Mouse (Mus musculus) megakaryocyte, embryonic 14.5 days (primary cell): ENCODE measurements around the gene Zbtb46.

ENCODE experiments used
- FLI1 ChIP-seq: IDR thresholded peaks from 2 replicates; pipeline ENCODE4 v1.6.1; 2012; ENCODE audit warnings: low read length, inconsistent platforms, mixed read lengths
- GATA1 ChIP-seq: IDR thresholded peaks from 3 replicates; pipeline ENCODE4 v1.6.1; 2012; ENCODE audit warnings: mixed read lengths, low read length, inconsistent platforms, borderline replicate concordance

- TF ChIP-seq GATA1 = no peak
- TF ChIP-seq FLI1 = no peak
These were observed 16.2 kb downstream of the Zbtb46 start for GRCm38 (mm10) chr2:181443016-181443415.
